Mouse (Mus musculus): ENCODE measurements at regions not wholly inside any gene's neighbourhood (a gene's known extent, or its start where the extent isn't known, plus 50 kb on each side); places are given as distances from the start of the nearest gene placed in this dataset.

GRCm38 (mm10) chr4:106261901-106262560, 54.0 kb upstream of the Usp24 start:
- no peaks in the 10 kb centered on the region for H3K27me3 ChIP-seq (replicated peaks)
- no peaks in the 10 kb centered on the region for H3K36me3 ChIP-seq
- no peak overlapping the region for H3K27ac ChIP-seq (replicated peaks)
- H3K9ac ChIP-seq = no peak overlapping the region
- 70% methylated on average over 3 of the region's 3 CpGs for WGBS
- H3K4me2 ChIP-seq = no peak overlapping the region
- no peak for ATAC-seq (ENCODE audit: extremely low read depth, insufficient number of reproducible peaks, low FRiP score, low TSS enrichment)
- H3K4me1 ChIP-seq = peaks cover 33% of the 10 kb centered on the region
- H3K9me3 ChIP-seq = no peaks in the 10 kb centered on the region
- no peak overlapping the region for H3K4me3 ChIP-seq

GRCm38 (mm10) chr4:106262751-106263725, 53.0 kb upstream of the Usp24 start:
- no peaks in the 10 kb centered on the region for H3K36me3 ChIP-seq
- no peaks in the 10 kb centered on the region for H3K27me3 ChIP-seq (replicated peaks)
- WGBS = 65% methylated on average over 9 of the region's 9 CpGs
- H3K4me2 ChIP-seq = no peak overlapping the region; the same call in 1 of the 2 replicates
- peaks cover 24% of the 10 kb centered on the region for H3K4me1 ChIP-seq
- ATAC-seq (ENCODE audit: extremely low read depth, insufficient number of reproducible peaks, low FRiP score, low TSS enrichment) = no peak
- no peak overlapping the region for H3K9ac ChIP-seq
- H3K27ac ChIP-seq (replicated peaks) = no peak overlapping the region
- no peak overlapping the region for H3K4me3 ChIP-seq
- H3K9me3 ChIP-seq = no peaks in the 10 kb centered on the region
